Mouse (Mus musculus): ENCODE results near the gene Pld3. TPM values are rescaled to one million over a fixed set of nuclear protein-coding genes. Genes with fewer than 3 reads are reported as not detected.

Gene Pld3
- total RNA-seq (2012; rRNA removed): 77.9 and 128 TPM in 2 replicates

DNA sequence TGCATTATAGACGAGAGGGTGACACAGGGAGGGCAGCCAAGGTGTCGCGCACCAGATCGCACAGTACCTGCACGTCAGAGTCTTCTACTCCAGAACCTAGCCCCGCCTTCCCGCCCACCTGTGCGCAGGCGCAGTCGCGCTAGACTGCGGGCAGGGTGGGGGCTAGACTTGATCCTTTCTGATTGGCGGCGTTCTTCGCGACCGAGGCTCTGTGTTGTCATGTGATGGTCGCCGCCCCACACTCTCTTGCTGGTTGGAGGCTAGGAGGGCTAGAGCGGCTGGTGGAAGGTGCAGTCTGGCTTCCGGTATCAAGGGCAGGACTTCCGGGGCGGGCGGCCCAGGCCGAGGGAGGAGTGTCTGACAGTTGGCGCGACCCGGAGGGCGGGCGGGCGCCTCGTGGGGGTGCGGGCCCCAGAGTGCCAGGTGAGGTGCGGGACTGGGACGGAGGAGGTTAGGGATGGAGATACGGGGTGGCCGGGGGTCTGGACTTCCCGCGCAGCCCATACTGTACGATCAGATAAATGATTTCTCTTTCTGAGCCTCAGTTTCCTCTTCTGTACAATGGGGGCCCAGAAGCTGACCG, at the start of gene Pld3, which contains the start of gene 2310022A10Rik:
Gene Pld3 (minus strand): TSS at position 288 of the 583 bp plus-strand sequence.
Gene 2310022A10Rik (plus strand): TSS at position 303 of the 583 bp plus-strand sequence.
- Histone ChIP-seq H3K36me3 (ENCODE audit: control insufficient read depth, insufficient read depth, low read length, poor library complexity, severe bottlenecking) (peaks cover 11% of the 10 kb centered on the region; the same call in 1 of the 2 replicates), H3K4me3 (ENCODE audit: insufficient read depth in 1 of 2, low read depth in 1 of 2, low read length in 2 of 2, poor library complexity in 1 of 2, severe bottlenecking in 1 of 2) (peak within 1 kb of the TSS; percentile 88 to 90), H3K9ac (ENCODE audit: insufficient read depth, low read depth, low read length, poor library complexity, severe bottlenecking) (peak within 1 kb of the TSS; percentile 86), H3K9me3 (ENCODE audit: control insufficient read depth, insufficient read depth, low read depth, low read length) (no peaks in the 10 kb centered on the region), H3K4me1 (ENCODE audit: control insufficient read depth in 2 of 2, insufficient read depth in 2 of 2, low read length in 2 of 2, poor library complexity in 1 of 2) (peaks cover 4 to 16% of the 10 kb centered on the region in 2 experiments; a peak in 3 of 4 replicates), H3K27ac (ENCODE audit: insufficient read depth, low read depth, low read length, poor library complexity, severe bottlenecking) (peak within 1 kb of the TSS; percentile 13)
- peak; percentile 91 for DNase-seq (ENCODE audit: low read depth, low spot score)
- TF ChIP-seq MAFK (IDR thresholded peaks at IDR 0.05; ENCODE audit: insufficient read depth, low read depth, low read length) (no peak), HCFC1 (IDR thresholded peaks at IDR 0.05; ENCODE audit: borderline replicate concordance, insufficient read depth, low read length) (peak; percentile 57; the same call in 1 of the 2 replicates)
- in situ Hi-C loops (cut with MboI; ENCODE audit: low sequenced_read_pairs in 2 of 2, unreplicated experiment in 2 of 2): no loop called here

DNA sequence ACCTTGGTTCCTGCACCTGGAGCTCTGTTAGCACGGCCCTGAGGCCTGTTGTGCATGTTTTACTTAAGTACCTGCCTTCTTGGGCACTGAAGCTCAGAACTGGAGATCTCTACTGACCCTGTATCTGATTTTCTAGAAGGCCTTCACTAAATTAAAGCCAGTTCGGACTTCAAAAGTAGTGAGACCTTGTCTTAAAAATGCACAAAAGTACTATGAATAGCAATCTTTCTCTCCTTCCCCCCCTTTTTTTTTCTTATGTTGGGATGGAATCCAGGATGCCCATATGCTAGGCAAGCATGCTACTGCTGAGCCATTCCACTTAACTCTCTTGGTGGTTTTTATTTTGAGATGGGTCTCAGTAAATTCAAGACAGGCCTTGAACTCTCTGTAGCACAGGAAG, 49.1 kb upstream of the Pld3 start:
- Histone ChIP-seq H3K9ac (ENCODE audit: insufficient read depth, low read depth, low read length, poor library complexity, severe bottlenecking) (no peak overlapping the region), H3K4me3 (ENCODE audit: insufficient read depth in 1 of 2, low read depth in 1 of 2, low read length in 2 of 2, poor library complexity in 1 of 2, severe bottlenecking in 1 of 2) (no peak overlapping the region), H3K9me3 (ENCODE audit: control insufficient read depth, insufficient read depth, low read depth, low read length) (no peaks in the 10 kb centered on the region), H3K4me1 (ENCODE audit: control insufficient read depth in 2 of 2, insufficient read depth in 2 of 2, low read length in 2 of 2, poor library complexity in 1 of 2) (peaks cover 10 to 22% of the 10 kb centered on the region in 2 experiments), H3K36me3 (ENCODE audit: control insufficient read depth, insufficient read depth, low read length, poor library complexity, severe bottlenecking) (no peaks in the 10 kb centered on the region), H3K27ac (ENCODE audit: insufficient read depth, low read depth, low read length, poor library complexity, severe bottlenecking) (no peak overlapping the region)
- no peak for DNase-seq (ENCODE audit: low read depth, low spot score)
- in situ Hi-C loops (cut with MboI; ENCODE audit: low sequenced_read_pairs in 2 of 2, unreplicated experiment in 2 of 2): no loop called here
- TF ChIP-seq HCFC1 (IDR thresholded peaks at IDR 0.05; ENCODE audit: borderline replicate concordance, insufficient read depth, low read length): no peak
- TF ChIP-seq ZNF384 (IDR thresholded peaks at IDR 0.05; ENCODE audit: low read depth, low read length): no peak
- no peak for TF ChIP-seq ZC3H11A (IDR thresholded peaks at IDR 0.05; ENCODE audit: borderline replicate concordance, low read depth, low read length)
- no peak for TF ChIP-seq MAFK (IDR thresholded peaks at IDR 0.05; ENCODE audit: insufficient read depth, low read depth, low read length)

DNA sequence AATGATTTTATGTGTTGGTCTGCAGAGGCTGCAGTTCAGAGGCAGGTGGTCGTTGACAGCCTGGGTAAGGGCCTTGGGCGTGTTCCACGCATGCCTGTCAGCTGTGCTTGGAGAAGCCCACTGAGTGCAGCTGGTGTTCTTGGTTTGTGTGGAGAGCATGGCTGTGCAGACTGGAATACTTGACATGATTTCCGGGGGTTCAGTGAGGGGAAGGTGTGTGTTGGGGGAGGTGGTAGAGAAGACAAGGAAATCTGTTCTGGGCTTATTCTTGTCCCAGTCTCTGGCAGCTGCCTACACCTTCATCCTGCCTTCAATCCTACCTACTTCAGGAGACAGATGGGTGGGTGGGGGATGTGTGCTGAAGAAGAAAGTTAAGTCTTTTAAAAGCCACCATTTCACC, 48.6 kb upstream of the Pld3 start:
- Histone ChIP-seq H3K9ac (ENCODE audit: insufficient read depth, low read depth, low read length, poor library complexity, severe bottlenecking) (no peak overlapping the region), H3K9me3 (ENCODE audit: control insufficient read depth, insufficient read depth, low read depth, low read length) (no peaks in the 10 kb centered on the region), H3K27ac (ENCODE audit: insufficient read depth, low read depth, low read length, poor library complexity, severe bottlenecking) (no peak overlapping the region), H3K36me3 (ENCODE audit: control insufficient read depth, insufficient read depth, low read length, poor library complexity, severe bottlenecking) (no peaks in the 10 kb centered on the region), H3K4me1 (ENCODE audit: control insufficient read depth in 2 of 2, insufficient read depth in 2 of 2, low read length in 2 of 2, poor library complexity in 1 of 2) (peaks cover 10 to 25% of the 10 kb centered on the region in 2 experiments), H3K4me3 (ENCODE audit: insufficient read depth in 1 of 2, low read depth in 1 of 2, low read length in 2 of 2, poor library complexity in 1 of 2, severe bottlenecking in 1 of 2) (no peak overlapping the region)
- in situ Hi-C loops (cut with MboI; ENCODE audit: low sequenced_read_pairs in 2 of 2, unreplicated experiment in 2 of 2): no loop called here
- DNase-seq (ENCODE audit: low read depth, low spot score): no peak
- TF ChIP-seq CHD2 (IDR thresholded peaks at IDR 0.05; ENCODE audit: low read depth, low read length) (no peak), ZNF384 (IDR thresholded peaks at IDR 0.05; ENCODE audit: low read depth, low read length) (no peak), ZC3H11A (IDR thresholded peaks at IDR 0.05; ENCODE audit: borderline replicate concordance, low read depth, low read length) (no peak), MAFK (IDR thresholded peaks at IDR 0.05; ENCODE audit: insufficient read depth, low read depth, low read length) (no peak), HCFC1 (IDR thresholded peaks at IDR 0.05; ENCODE audit: borderline replicate concordance, insufficient read depth, low read length) (no peak)

DNA sequence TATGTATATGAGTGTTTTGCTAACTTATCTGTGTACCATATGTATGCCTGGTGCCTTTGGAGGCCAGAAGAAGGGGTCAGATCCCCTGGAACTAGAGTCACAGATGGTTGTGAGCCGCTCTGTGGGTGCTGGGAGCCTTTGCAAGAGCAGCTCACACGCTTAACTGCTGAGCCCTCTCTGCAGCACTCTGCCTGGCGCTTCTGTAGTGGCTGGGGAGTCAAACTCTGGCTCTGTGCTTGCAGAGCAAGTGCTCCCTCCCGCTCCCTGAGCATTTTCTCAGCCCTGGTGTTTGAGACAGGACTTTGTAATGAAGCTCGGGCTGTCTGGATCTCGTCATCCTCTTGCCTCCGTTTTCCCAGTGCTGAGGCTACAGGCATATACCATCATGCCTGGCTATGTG, 45.0 kb upstream of the Pld3 start:
- Histone ChIP-seq H3K4me3 (ENCODE audit: insufficient read depth in 1 of 2, low read depth in 1 of 2, low read length in 2 of 2, poor library complexity in 1 of 2, severe bottlenecking in 1 of 2) (no peak overlapping the region), H3K27ac (ENCODE audit: insufficient read depth, low read depth, low read length, poor library complexity, severe bottlenecking) (no peak overlapping the region), H3K9me3 (ENCODE audit: control insufficient read depth, insufficient read depth, low read depth, low read length) (no peaks in the 10 kb centered on the region), H3K36me3 (ENCODE audit: control insufficient read depth, insufficient read depth, low read length, poor library complexity, severe bottlenecking) (peaks cover 11% of the 10 kb centered on the region; the same call in 1 of the 2 replicates), H3K4me1 (ENCODE audit: control insufficient read depth in 2 of 2, insufficient read depth in 2 of 2, low read length in 2 of 2, poor library complexity in 1 of 2) (peaks cover 10 to 33% of the 10 kb centered on the region in 2 experiments; a peak in 3 of 4 replicates), H3K9ac (ENCODE audit: insufficient read depth, low read depth, low read length, poor library complexity, severe bottlenecking) (no peak overlapping the region)
- DNase-seq (ENCODE audit: low read depth, low spot score): no peak
- in situ Hi-C loops (cut with MboI; ENCODE audit: low sequenced_read_pairs in 2 of 2, unreplicated experiment in 2 of 2): no loop called here
- TF ChIP-seq ZC3H11A (IDR thresholded peaks at IDR 0.05; ENCODE audit: borderline replicate concordance, low read depth, low read length): no peak
